Mouse (Mus musculus): ENCODE data around the gene Kif5a. TPM values are rescaled to one million over a fixed set of nuclear protein-coding genes. Genes with fewer than 3 reads are reported as not detected.

The Kif5a gene
- polyA plus RNA-seq, 1 experiment = 0.29 TPM

GRCm38 (mm10) chr10:127188079-127188453 lies 75.1 kb downstream of the Kif5a start:
- Histone ChIP-seq H3K27me3 (ENCODE audit: control insufficient read depth, insufficient read depth, insufficient read length) (no peaks in the 10 kb centered on the region), H3K36me3 (ENCODE audit: control insufficient read depth, insufficient read depth) (peaks cover 5% of the 10 kb centered on the region), H3K79me2 (ENCODE audit: control insufficient read depth, insufficient read depth) (no peaks in the 10 kb centered on the region), H3K4me3 (ENCODE audit: insufficient read depth, poor library complexity, severe bottlenecking) (peak overlapping the region; percentile 40), H3ac (ENCODE audit: control insufficient read depth, insufficient read length, low read depth) (peak overlapping the region; percentile 90), H3K79me3 (ENCODE audit: low read depth) (no peaks in the 10 kb centered on the region)
- TF ChIP-seq USF1 (IDR thresholded peaks at IDR 0.05; ENCODE audit: low read depth) (no peak), CEBPB (IDR thresholded peaks at IDR 0.05; ENCODE audit: low read depth) (no peak), MAX (IDR thresholded peaks at IDR 0.05) (no peak), MYOD1 (IDR thresholded peaks at IDR 0.05; ENCODE audit: control insufficient read depth, insufficient read length, low read depth) (no peak), FOSL1 (IDR thresholded peaks at IDR 0.05; ENCODE audit: insufficient read depth, low read length, poor library complexity, severe bottlenecking) (no peak), MYOG (IDR thresholded peaks at IDR 0.05; ENCODE audit: control insufficient read depth, extremely low read depth, insufficient read length) (no peak), CTCF (IDR thresholded peaks at IDR 0.05; ENCODE audit: control insufficient read depth, insufficient read depth, insufficient read length) (no peak)

DNA sequence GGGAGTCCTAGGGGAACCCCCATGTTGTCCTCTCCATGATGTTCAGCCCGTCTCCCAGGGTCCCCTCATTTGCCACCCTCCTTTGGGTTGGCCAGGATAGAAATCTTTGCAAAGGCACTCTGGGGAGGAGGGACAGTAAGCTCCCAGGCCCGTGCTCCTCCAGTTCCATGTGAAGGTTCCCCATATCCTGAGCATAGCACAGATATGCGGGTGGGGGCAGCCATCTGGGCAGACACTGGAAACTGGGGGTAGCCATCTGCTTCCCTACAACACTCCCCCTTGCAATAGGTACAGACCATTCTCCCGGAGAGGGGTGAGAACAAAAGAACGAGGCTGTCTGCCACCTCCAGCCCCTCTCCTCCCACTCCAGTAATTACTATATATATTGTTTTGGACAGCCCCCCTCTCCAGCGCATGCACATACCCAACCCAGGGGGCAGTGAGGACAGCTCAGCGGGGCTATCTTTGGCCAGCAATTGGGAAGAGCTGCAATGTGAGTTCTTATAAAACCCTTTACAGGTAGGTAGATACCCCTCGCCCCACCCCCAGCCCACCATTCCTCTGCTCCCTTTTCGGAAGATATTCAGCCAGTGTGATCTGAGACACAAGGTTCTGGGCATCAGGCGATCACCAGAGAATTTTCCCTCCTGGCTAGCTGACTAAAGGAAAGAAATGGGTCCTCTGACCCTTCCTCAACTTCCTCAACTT lies 75.6 kb downstream of the Kif5a start:
- H3K36me3 ChIP-seq (ENCODE audit: control insufficient read depth, insufficient read depth) = peaks cover 3% of the 10 kb centered on the region
- no peak overlapping the region for H3K4me3 ChIP-seq (ENCODE audit: insufficient read depth, poor library complexity, severe bottlenecking)
- no peaks in the 10 kb centered on the region for H3K79me2 ChIP-seq (ENCODE audit: control insufficient read depth, insufficient read depth)
- H3K27me3 ChIP-seq (ENCODE audit: control insufficient read depth, insufficient read depth, insufficient read length) = no peaks in the 10 kb centered on the region
- H3K79me3 ChIP-seq (ENCODE audit: low read depth) = no peaks in the 10 kb centered on the region
- no peak overlapping the region for H3ac ChIP-seq (ENCODE audit: control insufficient read depth, insufficient read length, low read depth)
- TF ChIP-seq MYOD1 (IDR thresholded peaks at IDR 0.05; ENCODE audit: control insufficient read depth, insufficient read length, low read depth) = no peak

GRCm38 (mm10) chr10:127186451-127186850 lies 76.7 kb downstream of the Kif5a start:
- Histone ChIP-seq H3K79me2 (ENCODE audit: control insufficient read depth, insufficient read depth) (no peaks in the 10 kb centered on the region), H3K4me3 (ENCODE audit: insufficient read depth, poor library complexity, severe bottlenecking) (no peak overlapping the region), H3K36me3 (ENCODE audit: control insufficient read depth, insufficient read depth) (peaks cover 3% of the 10 kb centered on the region), H3K27me3 (ENCODE audit: control insufficient read depth, insufficient read depth, insufficient read length) (no peaks in the 10 kb centered on the region), H3K79me3 (ENCODE audit: low read depth) (no peaks in the 10 kb centered on the region), H3ac (ENCODE audit: control insufficient read depth, insufficient read length, low read depth) (no peak overlapping the region)
- TF ChIP-seq MYOG (IDR thresholded peaks at IDR 0.05; ENCODE audit: control insufficient read depth, extremely low read depth, insufficient read length) (no peak), USF1 (IDR thresholded peaks at IDR 0.05; ENCODE audit: low read depth) (peak; percentile 58)

DNA sequence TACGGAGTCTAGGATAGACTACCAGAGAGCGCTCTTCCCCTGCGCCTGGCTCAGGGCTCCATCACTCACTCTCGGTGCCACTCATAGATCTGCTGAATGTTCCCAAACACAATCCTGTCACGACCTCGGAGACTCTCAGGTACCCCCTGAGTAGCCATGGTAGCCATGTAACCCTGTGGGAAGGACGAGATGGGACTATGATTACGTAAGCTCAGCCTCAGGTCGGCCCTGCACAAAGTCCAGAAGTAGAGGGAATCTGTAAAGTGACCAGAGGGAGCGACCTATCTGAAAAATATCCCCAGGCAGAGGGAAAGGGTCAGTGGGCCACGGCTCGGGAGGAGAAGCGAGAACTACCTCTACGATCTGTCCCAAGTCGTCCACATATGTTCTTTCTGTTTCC lies 77.6 kb downstream of the Kif5a start:
- H3K27me3 ChIP-seq (ENCODE audit: control insufficient read depth, insufficient read depth, insufficient read length) = no peaks in the 10 kb centered on the region
- no peak overlapping the region for H3K4me3 ChIP-seq (ENCODE audit: insufficient read depth, poor library complexity, severe bottlenecking)
- H3K36me3 ChIP-seq (ENCODE audit: control insufficient read depth, insufficient read depth) = no peaks in the 10 kb centered on the region
- H3ac ChIP-seq (ENCODE audit: control insufficient read depth, insufficient read length, low read depth) = no peak overlapping the region
- H3K79me3 ChIP-seq (ENCODE audit: low read depth) = no peaks in the 10 kb centered on the region
- TF ChIP-seq MYOD1 (IDR thresholded peaks at IDR 0.05; ENCODE audit: control insufficient read depth, insufficient read length, low read depth) (no peak), USF1 (IDR thresholded peaks at IDR 0.05; ENCODE audit: low read depth) (no peak), MYOG (IDR thresholded peaks at IDR 0.05; ENCODE audit: control insufficient read depth, extremely low read depth, insufficient read length) (no peak), CTCF (IDR thresholded peaks at IDR 0.05; ENCODE audit: control insufficient read depth, insufficient read depth, insufficient read length) (no peak), FOSL1 (IDR thresholded peaks at IDR 0.05; ENCODE audit: insufficient read depth, low read length, poor library complexity, severe bottlenecking) (no peak), CEBPB (IDR thresholded peaks at IDR 0.05; ENCODE audit: low read depth) (no peak), MAX (IDR thresholded peaks at IDR 0.05) (no peak)
- no peaks in the 10 kb centered on the region for H3K79me2 ChIP-seq (ENCODE audit: control insufficient read depth, insufficient read depth)

- H3K79me2 ChIP-seq (ENCODE audit: control insufficient read depth, insufficient read depth) = no peaks in the 10 kb centered on the region
- no peak for TF ChIP-seq CEBPB (IDR thresholded peaks at IDR 0.05; ENCODE audit: low read depth)
- no peak for TF ChIP-seq MAX (IDR thresholded peaks at IDR 0.05)
- no peaks in the 10 kb centered on the region for H3K27me3 ChIP-seq (ENCODE audit: control insufficient read depth, insufficient read depth, insufficient read length)
- no peak overlapping the region for H3K4me3 ChIP-seq (ENCODE audit: insufficient read depth, poor library complexity, severe bottlenecking)
- no peak overlapping the region for H3ac ChIP-seq (ENCODE audit: control insufficient read depth, insufficient read length, low read depth)
- no peaks in the 10 kb centered on the region for H3K36me3 ChIP-seq (ENCODE audit: control insufficient read depth, insufficient read depth)
- H3K79me3 ChIP-seq (ENCODE audit: low read depth) = no peaks in the 10 kb centered on the region
Measured at GRCm38 (mm10) chr10:127185101-127185500, 78.0 kb downstream of the Kif5a start.

DNA sequence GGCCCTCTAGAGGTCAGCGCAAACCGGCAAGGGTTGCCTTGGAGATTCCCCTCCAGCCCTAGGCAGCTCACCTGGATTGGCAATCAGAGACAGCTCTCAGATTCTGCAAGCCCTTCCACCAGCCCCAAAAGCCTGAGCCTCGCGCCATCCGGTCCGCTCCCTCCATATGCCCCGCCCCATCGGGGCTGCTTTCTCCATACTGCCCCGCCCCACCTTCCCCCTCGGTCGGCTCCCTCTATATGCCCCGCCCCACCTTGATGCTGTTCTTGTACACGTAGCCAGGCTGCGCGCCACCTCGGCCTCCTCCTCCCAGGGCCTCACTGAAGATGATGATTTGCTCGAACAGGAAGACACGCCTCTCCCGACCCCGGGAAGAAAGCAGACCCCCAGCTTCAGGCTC lies 79.4 kb downstream of the Kif5a start:
- Histone ChIP-seq H3K79me3 (ENCODE audit: low read depth) (no peaks in the 10 kb centered on the region), H3K79me2 (ENCODE audit: control insufficient read depth, insufficient read depth) (no peaks in the 10 kb centered on the region), H3K4me3 (ENCODE audit: insufficient read depth, poor library complexity, severe bottlenecking) (no peak overlapping the region), H3K27me3 (ENCODE audit: control insufficient read depth, insufficient read depth, insufficient read length) (no peaks in the 10 kb centered on the region), H3K36me3 (ENCODE audit: control insufficient read depth, insufficient read depth) (no peaks in the 10 kb centered on the region), H3ac (ENCODE audit: control insufficient read depth, insufficient read length, low read depth) (no peak overlapping the region)
- no peak for TF ChIP-seq FOSL1 (IDR thresholded peaks at IDR 0.05; ENCODE audit: insufficient read depth, low read length, poor library complexity, severe bottlenecking)
- no peak for TF ChIP-seq MYOD1 (IDR thresholded peaks at IDR 0.05; ENCODE audit: control insufficient read depth, insufficient read length, low read depth)
- TF ChIP-seq CTCF (IDR thresholded peaks at IDR 0.05; ENCODE audit: control insufficient read depth, insufficient read depth, insufficient read length) = no peak
- no peak for TF ChIP-seq MAX (IDR thresholded peaks at IDR 0.05)
- TF ChIP-seq CEBPB (IDR thresholded peaks at IDR 0.05; ENCODE audit: low read depth) = no peak
- TF ChIP-seq MYOG (IDR thresholded peaks at IDR 0.05; ENCODE audit: control insufficient read depth, extremely low read depth, insufficient read length) = no peak
- TF ChIP-seq USF1 (IDR thresholded peaks at IDR 0.05; ENCODE audit: low read depth) = no peak

Measured in C2C12 (cell line).